Mouse (Mus musculus): Measurements from ENCODE around the gene Serpinb9f. TPM values are rescaled to one million over a fixed set of nuclear protein-coding genes. Genes with fewer than 3 reads are reported as not detected.
"Not testable (repeated sequence)": the region's sequence is repeated elsewhere in the genome, so short reads cannot be mapped to it uniquely, and the experiment has no call there.

The Serpinb9f gene
- not detected in 2 replicates for total RNA-seq (2014; rRNA removed)
- polyA plus RNA-seq (2015; fragmentation: Nextera tagmentation; extraction: Ambion mirVana): not detected in 2 replicates

DNA sequence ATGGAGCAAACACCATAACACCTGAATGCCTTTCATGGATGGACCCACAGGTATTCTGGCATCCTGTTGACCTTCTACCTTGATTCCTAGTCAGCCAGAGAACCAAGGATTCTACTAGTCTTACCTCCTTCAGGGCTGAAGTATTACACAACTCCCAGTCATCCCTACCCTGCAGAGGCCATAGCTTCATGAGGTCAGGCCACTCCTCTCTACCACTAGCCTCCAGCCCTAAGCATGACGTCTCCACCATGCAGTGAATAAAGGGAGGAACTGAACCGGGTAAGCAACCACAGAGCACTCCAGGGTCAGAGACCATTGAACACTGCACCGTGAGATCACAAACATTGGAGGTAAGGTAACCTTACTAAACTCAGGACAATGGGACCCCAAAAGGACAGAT lies at the start of gene Serpinb9f:
Gene Serpinb9f (plus strand): TSS at position 301 of the 400 bp plus-strand sequence.
- not testable (repeated sequence) for H3K36me3 ChIP-seq (ENCODE audit: insufficient read depth, low read length); ATAC-seq (ENCODE audit: low FRiP score); H3K9me3 ChIP-seq (ENCODE audit: low read length); H3K27me3 ChIP-seq (ENCODE audit: insufficient read depth, low read length); H3K4me2 ChIP-seq (ENCODE audit: low read depth, low read length, poor library complexity, severe bottlenecking); H3K4me1 ChIP-seq (ENCODE audit: insufficient read depth, low read length); H3K4me3 ChIP-seq (ENCODE audit: low read depth, low read length); DNase-seq (ENCODE audit: low spot score); H3K27ac ChIP-seq (ENCODE audit: low read depth, low read length); H3K9ac ChIP-seq (replicated peaks; ENCODE audit: low read length, poor library complexity, severe bottlenecking)
- WGBS: 80% methylated on average over 3 of the region's 3 CpGs

DNA sequence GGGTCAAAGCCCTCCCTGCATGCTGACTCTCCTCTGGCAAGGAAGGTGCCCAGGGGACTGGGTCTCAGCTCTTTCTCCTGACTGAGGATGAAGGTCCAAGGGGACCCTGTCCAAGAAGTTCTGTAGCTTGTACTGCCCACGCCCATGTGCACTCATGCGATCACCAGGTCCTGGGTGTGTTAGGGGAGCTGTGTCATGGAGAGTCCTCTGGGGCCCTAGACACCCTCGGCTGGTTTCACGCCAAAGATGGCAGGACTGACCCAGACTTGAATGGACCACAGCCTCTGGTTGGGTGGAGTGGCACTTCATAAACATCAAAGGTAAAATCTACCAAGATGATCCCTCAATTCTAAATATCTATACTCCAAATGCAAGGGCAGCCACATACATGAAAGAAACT lies 15.2 kb upstream of the Serpinb9f start:
- not testable (repeated sequence) for H3K4me3 ChIP-seq (ENCODE audit: low read depth, low read length); H3K9ac ChIP-seq (replicated peaks; ENCODE audit: low read length, poor library complexity, severe bottlenecking); H3K27me3 ChIP-seq (ENCODE audit: insufficient read depth, low read length); ATAC-seq (ENCODE audit: low FRiP score); H3K27ac ChIP-seq (ENCODE audit: low read depth, low read length); DNase-seq (ENCODE audit: low spot score); H3K36me3 ChIP-seq (ENCODE audit: insufficient read depth, low read length); H3K4me1 ChIP-seq (ENCODE audit: insufficient read depth, low read length); H3K9me3 ChIP-seq (ENCODE audit: low read length); H3K4me2 ChIP-seq (ENCODE audit: low read depth, low read length, poor library complexity, severe bottlenecking)
- WGBS: 82% methylated on average over 4 of the region's 4 CpGs

GRCm38 (mm10) chr13:33356666-33357065 lies 32.8 kb downstream of the Serpinb9f start:
- not testable (repeated sequence) for H3K4me1 ChIP-seq (ENCODE audit: insufficient read depth, low read length); DNase-seq (ENCODE audit: low spot score); H3K27me3 ChIP-seq (ENCODE audit: insufficient read depth, low read length); ATAC-seq (ENCODE audit: low FRiP score); H3K9ac ChIP-seq (replicated peaks; ENCODE audit: low read length, poor library complexity, severe bottlenecking); H3K9me3 ChIP-seq (ENCODE audit: low read length); H3K4me3 ChIP-seq (ENCODE audit: low read depth, low read length); H3K36me3 ChIP-seq (ENCODE audit: insufficient read depth, low read length); H3K27ac ChIP-seq (ENCODE audit: low read depth, low read length); H3K4me2 ChIP-seq (ENCODE audit: low read depth, low read length, poor library complexity, severe bottlenecking)
- 100% methylated on average over 1 of the region's 1 CpGs for WGBS

Other genes with a start within 250 kb of the Serpinb9f start
- 1.8 and 3.1 TPM in 2 replicates for gene Serpinb1b, start 245.5 kb upstream of the Serpinb9f start, total RNA-seq (2014; rRNA removed)
- 1.6 and 2.3 TPM in 2 replicates for gene Serpinb1b, start 245.5 kb upstream of the Serpinb9f start, polyA plus RNA-seq (2015; fragmentation: Nextera tagmentation; extraction: Ambion mirVana)
- not detected in 2 replicates for gene Serpinb9c, start 164.3 kb upstream of the Serpinb9f start, total RNA-seq (2014; rRNA removed)
- not detected in 2 replicates for gene Serpinb9c, start 164.3 kb upstream of the Serpinb9f start, polyA plus RNA-seq (2015; fragmentation: Nextera tagmentation; extraction: Ambion mirVana)
- gene Serpinb9d, start 131.1 kb upstream of the Serpinb9f start, total RNA-seq (2014; rRNA removed): not detected in 2 replicates
- gene Serpinb9d, start 131.1 kb upstream of the Serpinb9f start, polyA plus RNA-seq (2015; fragmentation: Nextera tagmentation; extraction: Ambion mirVana): not detected in 2 replicates
- not detected in 2 replicates for gene Serpinb9e, start 74.5 kb upstream of the Serpinb9f start, total RNA-seq (2014; rRNA removed)
- not detected in 2 replicates for gene Serpinb9e, start 74.5 kb upstream of the Serpinb9f start, polyA plus RNA-seq (2015; fragmentation: Nextera tagmentation; extraction: Ambion mirVana)
- not detected in 2 replicates for gene Gm11397, start 71.7 kb downstream of the Serpinb9f start, total RNA-seq (2014; rRNA removed)
- not detected in 2 replicates for gene Gm11397, start 71.7 kb downstream of the Serpinb9f start, polyA plus RNA-seq (2015; fragmentation: Nextera tagmentation; extraction: Ambion mirVana)
- gene Serpinb9g, start 160.7 kb downstream of the Serpinb9f start, total RNA-seq (2014; rRNA removed): not detected in 2 replicates
- not detected in 2 replicates for gene Serpinb9g, start 160.7 kb downstream of the Serpinb9f start, polyA plus RNA-seq (2015; fragmentation: Nextera tagmentation; extraction: Ambion mirVana)

Data from midbrain, postnatal 0 days (tissue).